Mouse (Mus musculus) ovary, adult 10 weeks (tissue): ENCODE data around the gene Slc30a4. TPM values are rescaled to one million over a fixed set of nuclear protein-coding genes. Genes with fewer than 3 reads are reported as not detected.

Source experiments
- polyA plus RNA-seq: library from polyadenylated mRNA; stranded (reverse); fragments of 350-450 nt; fragmentation: Illumina TruSeq; extraction: RNeasy Lipid Tissue Mini Kit (QIAGEN cat#74804); gene quantifications from one replicate; pipeline ENCODE4 v1.2.3, GENCODE M21; 2014

Gene Slc30a4
- polyA plus RNA-seq = 109 TPM

DNA sequence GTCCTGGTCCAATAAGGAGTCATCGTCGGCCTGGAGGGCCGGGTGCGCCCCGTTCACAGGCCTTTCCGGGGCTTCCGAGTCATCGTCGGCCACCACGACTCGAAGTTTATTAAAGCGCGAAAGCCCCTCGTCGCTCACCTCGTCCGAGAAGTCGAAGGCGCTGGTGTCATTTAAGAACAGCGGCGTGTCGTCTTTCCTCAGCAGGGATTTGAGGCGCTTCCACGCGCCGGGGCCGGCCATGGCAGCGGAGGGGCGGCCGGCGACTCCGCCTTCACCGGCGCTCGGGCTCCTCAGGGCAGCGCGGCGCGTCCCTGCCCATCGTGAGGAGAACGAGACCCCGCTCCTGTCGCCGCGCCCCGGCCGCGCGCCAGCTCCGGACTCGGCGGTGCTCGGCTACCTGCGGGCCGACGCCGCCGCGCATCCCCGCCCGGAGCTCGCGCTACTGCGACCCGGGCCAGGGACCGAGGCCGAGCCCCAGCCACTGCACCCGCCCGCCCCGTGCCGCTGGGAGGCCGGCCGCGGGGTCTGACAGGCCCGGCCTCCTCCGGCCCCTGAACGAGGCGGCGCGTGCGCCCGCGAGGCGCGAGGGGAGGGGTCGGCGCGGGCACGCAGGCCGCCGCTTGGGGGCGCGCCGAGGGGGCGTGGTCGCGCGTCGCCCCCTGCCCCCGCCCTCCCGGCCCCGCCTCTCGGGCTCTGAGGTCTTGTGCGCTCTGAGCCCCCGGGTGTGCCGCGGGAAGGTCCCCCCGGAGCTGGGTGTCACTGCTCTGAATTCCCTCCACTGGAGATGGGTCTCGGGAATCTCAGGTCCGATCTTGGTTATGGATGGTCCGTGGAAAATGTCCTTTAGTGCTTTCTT, at the start of gene Slc30a4:
TSS of gene Slc30a4 (minus strand) at position 483 of the 856 bp plus-strand sequence.

DNA sequence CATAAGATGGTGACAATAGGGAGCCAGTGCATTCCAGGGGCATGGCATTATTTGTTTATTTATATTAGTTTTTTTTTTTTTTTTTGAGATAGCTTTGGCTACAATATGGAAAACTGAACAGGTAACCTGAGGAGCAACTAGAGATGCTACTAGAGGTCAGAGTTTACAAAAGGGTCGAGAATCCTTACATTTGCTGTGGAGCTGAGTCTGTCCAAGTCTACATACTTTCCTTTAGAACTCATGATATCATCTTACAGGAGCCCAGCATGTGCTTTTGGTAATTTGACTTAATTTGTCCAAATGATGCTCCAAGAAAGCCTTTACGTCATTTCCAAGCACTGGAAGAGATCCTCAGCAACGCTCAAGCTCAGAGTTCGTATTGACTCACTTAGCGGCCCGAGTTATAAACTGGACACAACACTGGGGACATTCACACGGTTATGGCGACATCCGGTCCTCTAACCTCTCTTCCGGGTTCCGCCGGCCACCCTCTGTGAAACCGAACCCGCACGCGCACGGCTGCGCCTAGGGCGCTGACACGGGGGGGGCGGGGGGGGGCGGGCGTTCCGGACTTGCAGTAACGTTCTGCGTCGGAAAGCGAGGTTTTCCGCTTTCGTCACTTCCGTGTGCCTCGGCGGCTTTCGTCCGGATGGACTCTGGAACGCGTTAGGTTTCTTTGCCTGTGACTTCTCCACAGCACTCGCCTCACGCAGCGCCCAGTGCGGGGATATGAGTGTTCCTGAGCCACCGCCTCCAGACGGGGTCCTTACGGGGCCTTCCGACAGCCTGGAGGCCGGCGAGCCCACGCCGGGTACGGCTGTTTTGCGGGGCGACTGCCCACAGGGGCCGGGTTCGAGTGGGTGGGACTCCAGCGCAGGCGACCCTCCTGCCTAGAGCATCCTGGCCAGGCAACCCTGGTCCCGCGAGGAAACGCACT, 35.7 kb upstream of the Slc30a4 start, which contains the start of gene Bloc1s6:
TSS of gene Bloc1s6 (plus strand) at position 610 of the 937 bp plus-strand sequence.

DNA sequence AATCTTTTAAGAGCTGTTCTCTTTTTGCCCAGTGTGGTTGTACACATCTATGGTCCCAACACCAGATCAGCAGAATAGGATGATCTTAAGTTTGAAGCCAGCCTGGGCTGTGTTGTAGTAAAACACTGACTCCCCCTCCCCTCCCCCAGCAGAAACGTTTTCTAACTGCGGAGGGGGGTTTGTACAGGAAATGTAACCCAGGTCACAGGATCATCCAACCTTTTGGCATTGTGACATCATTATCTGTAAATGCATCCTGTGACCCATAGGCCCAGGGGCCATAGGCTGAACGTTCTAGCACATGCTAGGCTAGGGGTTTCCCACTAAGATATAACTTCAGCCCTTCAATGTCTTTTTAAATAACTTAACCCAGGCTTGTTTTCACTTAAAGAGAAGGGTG, 65.8 kb downstream of the Slc30a4 start, which contains the start of gene AA467197:
TSS of gene AA467197 (plus strand) at position 301 of the 400 bp plus-strand sequence.

Other genes starting within 250 kb of the Slc30a4 start
- 0.31 TPM for gene Gm14085, start 217.7 kb downstream of the Slc30a4 start, polyA plus RNA-seq
- 83.0 TPM for gene Gatm, start 91.4 kb downstream of the Slc30a4 start, polyA plus RNA-seq
- 0.91 TPM for gene AA467197, start 65.7 kb downstream of the Slc30a4 start, polyA plus RNA-seq
- 45.7 TPM for gene Bloc1s6, start 35.8 kb upstream of the Slc30a4 start, polyA plus RNA-seq
- 25.2 TPM for gene Sqor, start 62.6 kb upstream of the Slc30a4 start, polyA plus RNA-seq